Mouse (Mus musculus): Measurements from ENCODE around the gene Kbtbd6. TPM values are rescaled to one million over a fixed set of nuclear protein-coding genes. Genes with fewer than 3 reads are reported as not detected.

Kbtbd6 gene
- polyA plus RNA-seq, 1 experiment from 2014 or later, result 7.3 TPM

- H3K9me3 ChIP-seq (ENCODE audit: control insufficient read depth, low read length), result no peaks in the 10 kb centered on the region
- H3K4me1 ChIP-seq (ENCODE audit: control insufficient read depth, insufficient read depth, low read length), result peaks cover 23% of the 10 kb centered on the region
- WGBS, result 16% methylated on average over 8 of the region's 8 CpGs
- H3K4me3 ChIP-seq (ENCODE audit: low read depth, low read length), result 0 out of 2 replicates have a peak overlapping the region, but pooled peaks have one; percentile 29
- H3K4me2 ChIP-seq (ENCODE audit: low read depth, severe bottlenecking), result peak overlapping the region; percentile 56; the same call in 1 of the 2 replicates
- DNase-seq (ENCODE audit: low spot score) (peak; percentile 25), ATAC-seq (ENCODE audit: insufficient number of reproducible peaks, low FRiP score, low TSS enrichment, low read depth) (no peak)
- no peaks in the 10 kb centered on the region for H3K27me3 ChIP-seq (ENCODE audit: control insufficient read depth, insufficient read depth, low read length)
- no peak overlapping the region for H3K27ac ChIP-seq (replicated peaks; ENCODE audit: low read depth, low read length)
- H3K9ac ChIP-seq (ENCODE audit: low read length), result peak overlapping the region; percentile 22; the same call in 1 of the 2 replicates
- H3K36me3 ChIP-seq (ENCODE audit: control insufficient read depth, insufficient read depth, low read length), result no peaks in the 10 kb centered on the region
Observed at GRCm38 (mm10) chr14:79486617-79486992, 35.0 kb downstream of the Kbtbd6 start.

GRCm38 (mm10) chr14:79486993-79487731 is 35.5 kb downstream of the Kbtbd6 start:
- Histone ChIP-seq H3K4me2 (ENCODE audit: low read depth, severe bottlenecking) (peak overlapping the region; percentile 56), H3K9ac (ENCODE audit: low read length) (peak overlapping the region; percentile 22), H3K9me3 (ENCODE audit: control insufficient read depth, low read length) (no peaks in the 10 kb centered on the region), H3K27me3 (ENCODE audit: control insufficient read depth, insufficient read depth, low read length) (no peaks in the 10 kb centered on the region), H3K36me3 (ENCODE audit: control insufficient read depth, insufficient read depth, low read length) (no peaks in the 10 kb centered on the region), H3K4me3 (ENCODE audit: low read depth, low read length) (peak overlapping the region; percentile 29), H3K27ac (replicated peaks; ENCODE audit: low read depth, low read length) (no peak overlapping the region), H3K4me1 (ENCODE audit: control insufficient read depth, insufficient read depth, low read length) (peaks cover 23% of the 10 kb centered on the region)
- WGBS, result 3% methylated on average over 19 of the region's 19 CpGs
- DNase-seq (ENCODE audit: low spot score) (peak; percentile 49), ATAC-seq (ENCODE audit: insufficient number of reproducible peaks, low FRiP score, low TSS enrichment, low read depth) (0 out of 2 replicates have a peak, but pooled peaks have one; percentile 19)

- peaks cover 15% of the 10 kb centered on the region for H3K4me1 ChIP-seq (ENCODE audit: control insufficient read depth, insufficient read depth, low read length)
- H3K9me3 ChIP-seq (ENCODE audit: control insufficient read depth, low read length), result no peaks in the 10 kb centered on the region
- H3K27ac ChIP-seq (replicated peaks; ENCODE audit: low read depth, low read length), result no peak overlapping the region
- no peak overlapping the region for H3K4me3 ChIP-seq (ENCODE audit: low read depth, low read length)
- no peaks in the 10 kb centered on the region for H3K27me3 ChIP-seq (ENCODE audit: control insufficient read depth, insufficient read depth, low read length)
- no peak overlapping the region for H3K4me2 ChIP-seq (ENCODE audit: low read depth, severe bottlenecking)
- no peaks in the 10 kb centered on the region for H3K36me3 ChIP-seq (ENCODE audit: control insufficient read depth, insufficient read depth, low read length)
- DNase-seq (ENCODE audit: low spot score) (no peak), ATAC-seq (ENCODE audit: insufficient number of reproducible peaks, low FRiP score, low TSS enrichment, low read depth) (no peak)
- 45% methylated on average over 9 of the region's 9 CpGs for WGBS
- H3K9ac ChIP-seq (ENCODE audit: low read length), result no peak overlapping the region
Observed at GRCm38 (mm10) chr14:79488531-79488930, 36.9 kb downstream of the Kbtbd6 start.

- ATAC-seq (ENCODE audit: insufficient number of reproducible peaks, low FRiP score, low TSS enrichment, low read depth) (no peak), DNase-seq (ENCODE audit: low spot score) (no peak)
- Histone ChIP-seq H3K36me3 (ENCODE audit: control insufficient read depth, insufficient read depth, low read length) (no peaks in the 10 kb centered on the region), H3K27me3 (ENCODE audit: control insufficient read depth, insufficient read depth, low read length) (no peaks in the 10 kb centered on the region), H3K9me3 (ENCODE audit: control insufficient read depth, low read length) (no peaks in the 10 kb centered on the region), H3K4me2 (ENCODE audit: low read depth, severe bottlenecking) (no peak overlapping the region), H3K4me3 (ENCODE audit: low read depth, low read length) (no peak overlapping the region), H3K9ac (ENCODE audit: low read length) (no peak overlapping the region), H3K27ac (replicated peaks; ENCODE audit: low read depth, low read length) (no peak overlapping the region), H3K4me1 (ENCODE audit: control insufficient read depth, insufficient read depth, low read length) (peaks cover 13% of the 10 kb centered on the region)
- WGBS, result 79% methylated on average over 12 of the region's 12 CpGs
Observed at GRCm38 (mm10) chr14:79489150-79489549, 37.5 kb downstream of the Kbtbd6 start.

- DNase-seq (ENCODE audit: low spot score) (no peak), ATAC-seq (ENCODE audit: insufficient number of reproducible peaks, low FRiP score, low TSS enrichment, low read depth) (no peak)
- Histone ChIP-seq H3K27ac (replicated peaks; ENCODE audit: low read depth, low read length) (no peak overlapping the region), H3K9me3 (ENCODE audit: control insufficient read depth, low read length) (no peaks in the 10 kb centered on the region), H3K36me3 (ENCODE audit: control insufficient read depth, insufficient read depth, low read length) (no peaks in the 10 kb centered on the region), H3K27me3 (ENCODE audit: control insufficient read depth, insufficient read depth, low read length) (no peaks in the 10 kb centered on the region), H3K4me2 (ENCODE audit: low read depth, severe bottlenecking) (no peak overlapping the region), H3K9ac (ENCODE audit: low read length) (no peak overlapping the region), H3K4me3 (ENCODE audit: low read depth, low read length) (no peak overlapping the region), H3K4me1 (ENCODE audit: control insufficient read depth, insufficient read depth, low read length) (peaks cover 13% of the 10 kb centered on the region)
- 78% methylated on average over 3 of the region's 3 CpGs for WGBS
Observed at GRCm38 (mm10) chr14:79490246-79490645, 38.6 kb downstream of the Kbtbd6 start.

GRCm38 (mm10) chr14:79494349-79494748 is 42.7 kb downstream of the Kbtbd6 start:
- H3K4me2 ChIP-seq (ENCODE audit: low read depth, severe bottlenecking), result no peak overlapping the region
- H3K4me1 ChIP-seq (ENCODE audit: control insufficient read depth, insufficient read depth, low read length), result no peaks in the 10 kb centered on the region
- no peak overlapping the region for H3K9ac ChIP-seq (ENCODE audit: low read length)
- no peaks in the 10 kb centered on the region for H3K27me3 ChIP-seq (ENCODE audit: control insufficient read depth, insufficient read depth, low read length)
- H3K4me3 ChIP-seq (ENCODE audit: low read depth, low read length), result no peak overlapping the region
- no peaks in the 10 kb centered on the region for H3K9me3 ChIP-seq (ENCODE audit: control insufficient read depth, low read length)
- H3K27ac ChIP-seq (replicated peaks; ENCODE audit: low read depth, low read length), result no peak overlapping the region
- H3K36me3 ChIP-seq (ENCODE audit: control insufficient read depth, insufficient read depth, low read length), result no peaks in the 10 kb centered on the region
- ATAC-seq (ENCODE audit: insufficient number of reproducible peaks, low FRiP score, low TSS enrichment, low read depth) (no peak), DNase-seq (ENCODE audit: low spot score) (no peak)
- 62% methylated on average over 6 of the region's 6 CpGs for WGBS

GRCm38 (mm10) chr14:79499326-79499725 is 47.7 kb downstream of the Kbtbd6 start:
- H3K36me3 ChIP-seq (ENCODE audit: control insufficient read depth, insufficient read depth, low read length), result no peaks in the 10 kb centered on the region
- 81% methylated on average over 9 of the region's 9 CpGs for WGBS
- H3K27me3 ChIP-seq (ENCODE audit: control insufficient read depth, insufficient read depth, low read length), result no peaks in the 10 kb centered on the region
- DNase-seq (ENCODE audit: low spot score), result no peak
- no peaks in the 10 kb centered on the region for H3K4me1 ChIP-seq (ENCODE audit: control insufficient read depth, insufficient read depth, low read length)
- no peak for ATAC-seq (ENCODE audit: insufficient number of reproducible peaks, low FRiP score, low TSS enrichment, low read depth)
- H3K4me2 ChIP-seq (ENCODE audit: low read depth, severe bottlenecking), result no peak overlapping the region
- H3K27ac ChIP-seq (replicated peaks; ENCODE audit: low read depth, low read length), result no peak overlapping the region
- H3K9ac ChIP-seq (ENCODE audit: low read length), result no peak overlapping the region
- H3K9me3 ChIP-seq (ENCODE audit: control insufficient read depth, low read length), result no peaks in the 10 kb centered on the region
- no peak overlapping the region for H3K4me3 ChIP-seq (ENCODE audit: low read depth, low read length)

GRCm38 (mm10) chr14:79500756-79501155 is 49.1 kb downstream of the Kbtbd6 start:
- Histone ChIP-seq H3K4me1 (ENCODE audit: control insufficient read depth, insufficient read depth, low read length) (no peaks in the 10 kb centered on the region), H3K27ac (replicated peaks; ENCODE audit: low read depth, low read length) (no peak overlapping the region), H3K4me2 (ENCODE audit: low read depth, severe bottlenecking) (no peak overlapping the region), H3K36me3 (ENCODE audit: control insufficient read depth, insufficient read depth, low read length) (no peaks in the 10 kb centered on the region), H3K4me3 (ENCODE audit: low read depth, low read length) (no peak overlapping the region), H3K9ac (ENCODE audit: low read length) (no peak overlapping the region), H3K27me3 (ENCODE audit: control insufficient read depth, insufficient read depth, low read length) (no peaks in the 10 kb centered on the region), H3K9me3 (ENCODE audit: control insufficient read depth, low read length) (no peaks in the 10 kb centered on the region)
- 81% methylated on average over 4 of the region's 4 CpGs for whole genome bisulfite sequencing
- ATAC-seq (ENCODE audit: insufficient number of reproducible peaks, low FRiP score, low TSS enrichment, low read depth) (no peak), DNase-seq (ENCODE audit: low spot score) (no peak)

Data from limb, embryonic 11.5 days (tissue).